Mouse (Mus musculus): ENCODE measurements around the gene Lysmd4. TPM values are rescaled to one million over a fixed set of nuclear protein-coding genes. Genes with fewer than 3 reads are reported as not detected.

The Lysmd4 gene
- total RNA-seq (2021): 10 to 100 TPM; 37.0 to 37.6 TPM

DNA sequence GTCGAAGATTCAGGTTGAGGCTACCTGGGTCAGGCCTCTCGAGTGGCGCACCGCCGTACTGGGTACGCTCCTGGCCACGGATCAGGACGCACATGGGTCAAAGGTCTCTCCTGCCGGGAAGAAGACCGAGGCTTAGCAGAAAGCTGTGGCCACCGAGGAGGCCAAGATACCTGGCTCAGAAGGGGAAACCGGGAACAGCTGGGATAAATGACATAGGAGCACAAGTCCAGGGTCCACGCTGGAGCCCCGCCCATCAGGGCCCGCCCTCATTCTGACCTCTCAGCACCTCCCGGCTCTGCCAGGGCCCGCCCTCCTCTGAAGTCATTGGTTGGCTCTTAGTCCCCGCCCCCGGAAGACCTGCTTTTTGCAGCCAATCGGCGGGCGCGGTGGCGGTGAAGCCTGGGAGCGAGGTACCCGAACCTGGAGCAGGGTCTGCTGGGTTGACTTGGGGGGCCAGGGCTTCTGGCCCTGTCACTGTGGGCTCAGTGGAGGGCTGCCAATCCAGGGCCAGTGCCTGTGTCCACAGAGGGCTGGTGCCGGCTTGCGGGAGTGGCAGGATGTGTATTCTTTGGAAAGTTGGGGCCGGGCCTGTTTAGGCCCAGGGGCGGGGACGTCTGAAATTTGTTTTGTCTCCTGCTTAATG is at the start of gene Lysmd4:
Gene Lysmd4 (plus strand): TSS at position 325 of the 643 bp plus-strand sequence.
- DNase-seq (ENCODE audit: extremely low spot score in 1 of 2, low spot score in 2 of 2): peak; percentile 94 to 98
- intact Hi-C loops (cut with DNase I): no loop called here

- no peak for DNase-seq (ENCODE audit: extremely low spot score in 1 of 2, low spot score in 2 of 2)
These were observed 48.7 kb upstream of the Lysmd4 start for GRCm38 (mm10) chr7:67173522-67174195.

GRCm38 (mm10) chr7:67183786-67184185 is 38.6 kb upstream of the Lysmd4 start:
- DNase-seq (ENCODE audit: extremely low spot score in 1 of 2, low spot score in 2 of 2): no peak
- intact Hi-C loops (cut with DNase I): no loop called here

More at GRCm38 (mm10) chr7:67173522-67174195, 48.7 kb upstream of the Lysmd4 start:
- intact Hi-C loops (cut with DNase I): no loop called here

- peak in 1 of 2 experiments; percentile 67 for DNase-seq (ENCODE audit: extremely low spot score in 1 of 2, low spot score in 2 of 2)
- intact Hi-C loops (cut with DNase I): loop anchor here (5.0 kb wide), 1 partner anchor 357 kb away; no protein-coding TSS in a partner anchor
These were observed 22.9 kb upstream of the Lysmd4 start for GRCm38 (mm10) chr7:67199412-67199811.

DNA sequence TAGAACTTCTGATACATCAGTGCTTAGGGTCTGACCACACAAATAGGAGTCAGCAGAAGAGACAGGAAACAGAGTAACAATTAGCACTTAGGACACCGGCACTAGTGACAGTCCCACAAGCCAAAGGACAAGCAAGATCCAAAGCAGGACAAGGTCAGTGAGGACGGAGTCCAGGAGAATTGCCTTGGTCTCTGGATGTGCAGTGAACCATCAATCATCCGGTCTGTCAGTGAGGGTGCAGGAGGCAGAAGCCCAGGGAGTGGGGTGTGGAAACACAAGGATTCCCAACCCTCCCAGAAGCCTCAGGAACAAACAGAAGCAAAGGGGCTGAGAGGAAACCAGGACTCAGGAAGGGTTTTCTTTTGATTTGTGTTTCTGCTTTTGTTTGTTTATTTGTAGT is 18.7 kb upstream of the Lysmd4 start:
- intact Hi-C loops (cut with DNase I): no loop called here
- DNase-seq (ENCODE audit: extremely low spot score in 1 of 2, low spot score in 2 of 2): no peak

DNA sequence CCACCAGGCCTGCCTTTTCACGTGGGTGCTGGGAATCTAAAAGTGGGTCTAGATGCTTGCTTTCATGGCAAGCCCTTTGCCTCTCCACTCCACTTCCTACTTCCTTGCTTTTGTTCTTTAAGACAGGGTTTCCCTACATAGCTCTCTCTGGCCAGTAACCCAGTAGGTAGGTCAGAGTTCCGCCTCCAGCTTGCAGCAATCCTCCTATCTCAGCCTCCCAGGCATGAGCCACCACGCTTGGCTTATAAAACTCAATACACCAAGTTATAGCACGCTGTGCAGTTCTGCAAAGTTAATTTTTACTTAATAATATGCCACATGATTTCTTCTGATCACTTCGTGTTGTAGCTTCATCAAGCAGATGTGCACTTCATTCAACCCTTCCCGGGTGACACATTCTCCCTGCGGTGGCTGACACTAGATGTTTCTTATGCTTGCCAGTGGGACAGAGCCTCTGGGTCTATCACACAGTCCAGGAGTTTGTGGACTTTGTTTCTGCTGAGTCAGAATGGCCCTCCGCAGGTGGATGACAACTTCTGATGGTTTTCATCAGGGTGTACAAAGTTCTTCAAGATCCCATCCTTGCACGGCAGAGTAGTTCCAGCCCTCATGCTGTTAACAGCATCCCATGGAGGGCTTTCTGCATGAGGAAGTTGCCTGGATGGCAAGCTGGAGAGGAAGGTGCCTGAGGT is 16.5 kb upstream of the Lysmd4 start:
- DNase-seq (ENCODE audit: extremely low spot score in 1 of 2, low spot score in 2 of 2): no peak
- intact Hi-C loops (cut with DNase I): no loop called here

GRCm38 (mm10) chr7:67206496-67206895 is 15.8 kb upstream of the Lysmd4 start:
- intact Hi-C loops (cut with DNase I): no loop called here
- DNase-seq (ENCODE audit: extremely low spot score in 1 of 2, low spot score in 2 of 2): no peak

- no peak for DNase-seq (ENCODE audit: extremely low spot score in 1 of 2, low spot score in 2 of 2)
- intact Hi-C loops (cut with DNase I): no loop called here
These were observed 14.6 kb upstream of the Lysmd4 start for GRCm38 (mm10) chr7:67207701-67208100.

GRCm38 (mm10) chr7:67208317-67208716 is 14.0 kb upstream of the Lysmd4 start:
- no peak for DNase-seq (ENCODE audit: extremely low spot score in 1 of 2, low spot score in 2 of 2)
- intact Hi-C loops (cut with DNase I): no loop called here

GRCm38 (mm10) chr7:67210004-67210833 is 12.1 kb upstream of the Lysmd4 start:
- no peak for DNase-seq (ENCODE audit: extremely low spot score in 1 of 2, low spot score in 2 of 2)
- intact Hi-C loops (cut with DNase I): no loop called here

- intact Hi-C loops (cut with DNase I): no loop called here
These were observed 11.0 kb upstream of the Lysmd4 start for GRCm38 (mm10) chr7:67211341-67211740.

GRCm38 (mm10) chr7:67211971-67212370 is 10.4 kb upstream of the Lysmd4 start:
- DNase-seq (ENCODE audit: extremely low spot score in 1 of 2, low spot score in 2 of 2): no peak
- intact Hi-C loops (cut with DNase I): no loop called here

More at GRCm38 (mm10) chr7:67211341-67211740, 11.0 kb upstream of the Lysmd4 start:
- no peak for DNase-seq (ENCODE audit: extremely low spot score in 1 of 2, low spot score in 2 of 2)

GRCm38 (mm10) chr7:67213589-67213988 is 8.8 kb upstream of the Lysmd4 start:
- intact Hi-C loops (cut with DNase I): no loop called here
- no peak for DNase-seq (ENCODE audit: extremely low spot score in 1 of 2, low spot score in 2 of 2)

DNA sequence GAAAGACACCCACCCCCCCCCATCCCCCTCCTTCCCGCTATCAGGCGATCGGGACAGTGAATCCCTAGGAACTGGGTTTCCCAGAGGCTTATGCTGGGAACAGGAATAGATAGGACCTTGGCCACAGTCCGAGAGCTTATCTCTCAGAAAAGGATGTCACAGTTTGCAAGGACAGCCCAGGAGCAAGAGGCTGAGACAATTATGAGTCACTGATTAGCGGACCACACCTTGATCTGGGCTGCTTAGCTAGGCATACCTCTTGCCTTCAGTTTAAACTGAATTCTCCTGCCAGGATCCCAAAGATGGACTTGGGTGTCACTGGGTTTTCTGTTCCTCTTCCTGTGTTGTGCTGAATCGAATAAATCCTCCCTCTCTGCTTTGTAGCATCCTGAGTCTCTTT is 6.0 kb upstream of the Lysmd4 start:
- no peak for DNase-seq (ENCODE audit: extremely low spot score in 1 of 2, low spot score in 2 of 2)
- intact Hi-C loops (cut with DNase I): no loop called here

- intact Hi-C loops (cut with DNase I): no loop called here
- DNase-seq (ENCODE audit: extremely low spot score in 1 of 2, low spot score in 2 of 2): peak in 1 of 2 experiments; percentile 75
These were observed 5.3 kb upstream of the Lysmd4 start for GRCm38 (mm10) chr7:67217025-67217424.

GRCm38 (mm10) chr7:67225943-67226625 is 3.7 kb downstream of the Lysmd4 start:
- intact Hi-C loops (cut with DNase I): no loop called here
- DNase-seq (ENCODE audit: extremely low spot score in 1 of 2, low spot score in 2 of 2): no peak

DNA sequence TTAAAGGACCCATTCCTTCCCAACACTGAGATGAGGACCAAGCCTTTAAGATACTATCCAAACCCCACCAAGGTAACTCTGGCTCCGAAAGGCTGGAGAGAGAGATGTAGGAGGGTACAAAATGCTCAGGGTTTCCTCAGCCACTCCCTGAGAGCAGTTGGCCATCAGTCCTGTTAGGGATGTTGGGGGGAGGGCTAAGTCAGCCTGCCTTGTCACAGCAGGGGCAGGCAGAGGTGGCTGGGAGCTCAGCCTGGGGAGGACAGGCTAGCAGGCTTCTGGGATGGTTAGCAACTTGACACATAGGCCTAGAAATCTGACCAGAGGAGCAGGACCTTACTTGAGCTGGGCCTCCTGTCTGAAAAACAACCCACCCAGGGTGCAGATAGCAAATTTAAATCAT is 5.2 kb downstream of the Lysmd4 start:
- intact Hi-C loops (cut with DNase I): no loop called here
- no peak for DNase-seq (ENCODE audit: extremely low spot score in 1 of 2, low spot score in 2 of 2)

GRCm38 (mm10) chr7:67228390-67228789 is 6.0 kb downstream of the Lysmd4 start:
- intact Hi-C loops (cut with DNase I): no loop called here
- peak in 1 of 2 experiments; percentile 50 for DNase-seq (ENCODE audit: extremely low spot score in 1 of 2, low spot score in 2 of 2)
